Mouse (Mus musculus) C2C12 (cell line): ENCODE measurements at regions not wholly inside any gene's neighbourhood (a gene's known extent, or its start where the extent isn't known, plus 50 kb on each side); places are given as distances from the start of the nearest gene placed in this dataset.
"Not testable (repeated sequence)": the region's sequence is repeated elsewhere in the genome, so short reads cannot be mapped to it uniquely, and the experiment has no call there.

ENCODE experiments used
- H3K27me3 ChIP-seq: one replicate; pipeline ENCODE4 v1.6.1; 2011; ENCODE audit not compliant: control insufficient read depth, insufficient read depth, insufficient read length
- H3K36me3 ChIP-seq: one replicate; pipeline ENCODE4 v1.6.1; 2011; ENCODE audit not compliant: control insufficient read depth, insufficient read depth
- H3K4me3 ChIP-seq: one replicate; pipeline ENCODE4 v1.5.1; 2011; ENCODE audit warnings: mild to moderate bottlenecking, control low read depth; ENCODE audit not compliant: poor library complexity, insufficient read depth, severe bottlenecking
- H3K79me2 ChIP-seq: one replicate; pipeline ENCODE4 v1.6.1; 2011; ENCODE audit not compliant: control insufficient read depth, insufficient read depth
- H3K79me3 ChIP-seq: one replicate; pipeline ENCODE4 v1.6.1; 2011; ENCODE audit warnings: low read depth, control low read depth
- H3ac ChIP-seq: one replicate; pipeline ENCODE3; 2011; ENCODE audit warnings: low read depth; ENCODE audit not compliant: control insufficient read depth, insufficient read length
- CEBPB ChIP-seq: IDR thresholded peaks from one replicate; pipeline ENCODE4 v1.6.1; 2011; ENCODE audit warnings: low read depth, mild to moderate bottlenecking, control low read depth, moderate library complexity
- CTCF ChIP-seq: IDR thresholded peaks from one replicate; pipeline ENCODE4 v1.5.1; 2011; ENCODE audit not compliant: control insufficient read depth, insufficient read depth, insufficient read length
- FOSL1 ChIP-seq: IDR thresholded peaks from one replicate; pipeline ENCODE4 v1.8.0; 2011; ENCODE audit warnings: mild to moderate bottlenecking, low read length; ENCODE audit not compliant: poor library complexity, insufficient read depth, severe bottlenecking
- MAX ChIP-seq: IDR thresholded peaks from one replicate; pipeline ENCODE4 v1.6.1; 2011; ENCODE audit warnings: mild to moderate bottlenecking, control low read depth
- MYOD1 ChIP-seq: IDR thresholded peaks from one replicate; pipeline ENCODE4 v1.6.1; 2011; ENCODE audit warnings: low read depth; ENCODE audit not compliant: control insufficient read depth, insufficient read length
- MYOG ChIP-seq: IDR thresholded peaks from one replicate; pipeline ENCODE4 v1.6.1; 2011; ENCODE audit not compliant: control insufficient read depth, insufficient read length; ENCODE audit errors: extremely low read depth
- USF1 ChIP-seq: IDR thresholded peaks from one replicate; pipeline ENCODE4 v1.6.1; 2011; ENCODE audit warnings: low read depth, mild to moderate bottlenecking, control low read depth, moderate library complexity

- H3K79me3 ChIP-seq: no peaks in the 10 kb centered on the region
- no peaks in the 10 kb centered on the region for H3K79me2 ChIP-seq
- no peak overlapping the region for H3K4me3 ChIP-seq
- no peak overlapping the region for H3ac ChIP-seq
- no peaks in the 10 kb centered on the region for H3K27me3 ChIP-seq
- TF ChIP-seq CEBPB (no peak), MYOG (no peak), FOSL1 (no peak), MYOD1 (no peak), CTCF (no peak), MAX (no peak), USF1 (no peak)
- H3K36me3 ChIP-seq: no peaks in the 10 kb centered on the region
These were observed 119.5 kb upstream of the Cpsf6 start for GRCm38 (mm10) chr10:117499177-117499863.

GRCm38 (mm10) chr10:117498497-117498896 lies 118.7 kb upstream of the Cpsf6 start:
- Histone ChIP-seq H3K4me3 (no peak overlapping the region), H3K79me3 (no peaks in the 10 kb centered on the region), H3K27me3 (no peaks in the 10 kb centered on the region), H3ac (no peak overlapping the region), H3K36me3 (no peaks in the 10 kb centered on the region), H3K79me2 (no peaks in the 10 kb centered on the region)
- TF ChIP-seq MYOG (no peak), USF1 (no peak)

GRCm38 (mm10) chr10:117497565-117498256 lies 117.9 kb upstream of the Cpsf6 start:
- Histone ChIP-seq H3K36me3 (no peaks in the 10 kb centered on the region), H3K27me3 (no peaks in the 10 kb centered on the region), H3K79me2 (no peaks in the 10 kb centered on the region), H3K79me3 (no peaks in the 10 kb centered on the region), H3ac (no peak overlapping the region), H3K4me3 (no peak overlapping the region)
- no peak for TF ChIP-seq CTCF
- no peak for TF ChIP-seq CEBPB
- TF ChIP-seq MYOD1: no peak
- TF ChIP-seq USF1: no peak
- no peak for TF ChIP-seq MAX
- TF ChIP-seq FOSL1: no peak
- TF ChIP-seq MYOG: no peak

- H3ac ChIP-seq, H3K79me2 ChIP-seq, H3K36me3 ChIP-seq, H3K4me3 ChIP-seq, H3K27me3 ChIP-seq, H3K79me3 ChIP-seq: not testable (repeated sequence)
These were observed 117.3 kb upstream of the Cpsf6 start for GRCm38 (mm10) chr10:117497082-117497481.

GRCm38 (mm10) chr10:117496064-117497011 lies 116.5 kb upstream of the Cpsf6 start:
- no peak overlapping the region for H3ac ChIP-seq
- no peaks in the 10 kb centered on the region for H3K79me3 ChIP-seq
- no peaks in the 10 kb centered on the region for H3K27me3 ChIP-seq
- H3K36me3 ChIP-seq: no peaks in the 10 kb centered on the region
- no peak for TF ChIP-seq CTCF
- no peak for TF ChIP-seq USF1
- TF ChIP-seq CEBPB: no peak
- no peak for TF ChIP-seq MYOG
- no peak for TF ChIP-seq FOSL1
- TF ChIP-seq MYOD1: no peak
- TF ChIP-seq MAX: no peak
- H3K79me2 ChIP-seq: no peaks in the 10 kb centered on the region
- H3K4me3 ChIP-seq: no peak overlapping the region
